Mouse (Mus musculus) frontal cortex, postnatal 36 days (tissue): ENCODE measurements at regions not wholly inside any gene's neighbourhood (a gene's known extent, or its start where the extent isn't known, plus 50 kb on each side); places are given as distances from the start of the nearest gene placed in this dataset.

ENCODE experiments used
- DNase-seq, 2 experiments: peaks; one replicate each; pipeline ENCODE4 v3.0.0; 2022; ENCODE audit warnings: low spot score in 2 of 2

DNA sequence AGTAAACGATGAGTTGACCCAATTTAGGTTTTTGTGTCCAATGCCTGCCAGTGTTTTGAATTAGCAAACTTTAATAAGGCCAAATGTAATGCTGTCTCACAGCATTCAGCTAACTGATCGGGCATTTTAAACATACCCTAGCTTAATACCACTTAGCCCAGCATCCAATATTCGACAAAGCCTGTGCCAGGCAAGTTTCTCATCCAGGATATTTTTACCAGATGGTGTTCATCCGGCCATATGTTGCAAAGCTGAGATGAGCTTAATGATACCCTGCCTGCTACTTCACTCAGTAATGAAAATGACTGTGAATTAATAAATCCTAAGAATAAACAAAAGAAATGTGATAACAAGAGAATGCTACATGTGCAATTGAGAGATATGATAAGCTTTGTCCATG lies 116.8 kb downstream of the Tpm3-rs7 start:
- DNase-seq, result peak in 1 of 2 experiments; percentile 38

- no peak for DNase-seq
Measured at GRCm38 (mm10) chr14:113442261-113442660, 127.9 kb downstream of the Tpm3-rs7 start.

DNA sequence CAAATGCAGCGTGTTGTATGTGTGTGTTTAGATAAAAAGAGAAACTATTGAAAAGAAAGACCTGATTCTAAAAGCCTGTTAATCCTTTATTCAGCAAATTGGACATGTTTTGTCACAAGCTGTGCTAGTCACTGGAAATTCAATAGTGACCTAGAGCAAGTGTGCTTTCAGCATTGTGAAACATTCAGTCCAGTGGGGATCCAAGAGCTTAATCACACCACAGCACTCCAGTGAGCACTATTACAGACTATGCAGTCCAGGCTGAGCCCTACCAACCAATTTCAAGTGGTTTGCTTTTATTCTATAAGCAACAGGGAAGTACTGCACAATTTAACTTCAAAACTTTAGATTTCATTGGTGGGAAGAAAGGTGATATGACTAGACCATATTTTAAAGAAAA lies 140.5 kb downstream of the Tpm3-rs7 start:
- no peak for DNase-seq

DNA sequence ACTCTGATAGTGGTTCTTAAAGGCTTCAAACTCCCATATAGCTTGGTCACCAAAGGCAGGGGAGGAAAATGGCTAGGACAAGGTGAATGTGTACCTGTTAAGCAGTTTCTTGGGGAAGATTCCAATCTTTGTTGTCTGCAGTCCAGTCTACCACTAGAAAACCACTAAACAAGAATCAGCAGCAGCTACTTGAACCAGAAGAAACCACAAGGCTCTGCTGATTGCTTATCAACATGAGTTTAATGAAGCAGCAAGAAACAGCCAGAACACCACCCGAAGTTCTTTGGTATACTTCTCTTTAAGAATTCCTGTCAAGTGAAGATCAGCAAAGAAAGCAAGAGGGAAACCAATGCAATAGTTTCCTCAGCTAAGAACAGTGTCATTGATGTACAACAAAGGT lies 143.1 kb downstream of the Tpm3-rs7 start:
- DNase-seq, result no peak

GRCm38 (mm10) chr14:113469072-113469471 lies 154.7 kb downstream of the Tpm3-rs7 start:
- DNase-seq, result peak; percentile 11 to 59

DNA sequence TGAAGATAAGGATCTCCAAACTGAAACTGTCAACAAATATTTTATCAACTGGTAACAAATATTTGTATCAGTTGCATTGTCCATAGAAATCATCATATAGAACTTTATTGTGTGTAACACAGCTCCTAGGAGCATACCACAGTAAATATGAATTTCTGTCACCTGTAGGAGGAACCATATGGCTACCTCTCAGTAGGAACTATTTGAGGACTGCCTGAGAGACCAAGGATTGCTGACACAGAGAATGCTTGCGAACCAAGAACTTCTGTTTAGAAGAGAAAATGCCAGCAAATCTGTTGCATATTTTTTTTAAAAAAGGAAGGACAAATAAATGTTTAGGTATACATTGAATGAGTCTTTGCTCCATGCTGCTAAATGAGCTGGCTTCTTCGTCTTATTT lies 155.6 kb downstream of the Tpm3-rs7 start:
- no peak for DNase-seq

DNA sequence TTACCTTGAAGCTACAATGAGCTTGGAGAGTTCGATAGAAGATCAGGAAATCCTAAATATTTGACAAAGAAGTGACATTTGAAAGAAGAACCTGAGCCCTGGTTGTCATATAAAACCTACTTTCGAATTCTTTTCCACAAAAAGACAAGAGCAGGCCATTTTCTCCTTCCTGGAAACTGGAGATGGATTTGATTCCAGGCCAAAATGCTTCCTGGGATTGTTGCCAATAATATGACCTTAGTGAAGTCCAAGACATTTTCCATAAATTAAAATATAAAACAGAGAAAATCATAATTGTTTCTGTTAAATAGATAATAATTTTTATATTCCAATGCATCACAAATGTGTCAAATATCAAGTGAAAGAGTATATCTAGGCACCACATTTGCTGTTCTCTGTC lies 172.2 kb downstream of the Tpm3-rs7 start:
- DNase-seq, result no peak

DNA sequence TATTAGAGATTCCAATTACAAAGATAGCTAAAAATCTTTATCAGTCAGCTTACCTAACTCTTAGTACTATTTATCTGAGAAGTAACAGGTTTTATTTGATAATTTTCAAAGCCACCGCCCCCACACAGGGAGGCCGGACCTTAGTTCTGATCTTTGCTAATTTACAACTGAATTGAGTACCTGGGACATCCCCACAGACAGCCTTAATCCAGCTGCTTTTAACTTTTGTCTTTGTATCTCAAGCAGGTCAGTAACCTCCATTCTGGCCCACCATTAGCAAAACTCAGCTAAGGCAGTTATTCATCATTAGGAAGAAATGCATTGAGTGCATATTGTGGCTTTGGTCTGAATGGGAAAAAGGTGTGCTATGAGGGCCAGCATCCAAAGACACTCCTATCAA lies 189.4 kb downstream of the Tpm3-rs7 start:
- DNase-seq, result no peak
